In genomic region chr5:74348079-74348870, GRCm38 (mm10) we compare ENCODE assay signal across 17 mouse cellular contexts.
A peak's percentile ranks its signal among the peaks of the same experiment; 100 is the strongest.
DNase-seq lines count a peak whose midpoint lies in the region; ATAC-seq and TF ChIP-seq lines count a peak whose summit lies in the region.
"Had no signal": no experiment of that assay in that cellular context is flagged by ENCODE, and none has a peak within 500 bp of the region (broad histone marks: within the 10 kb centered on the region; RNA-seq: fewer than 3 reads in every experiment).

No protein-coding gene starts in this region.

- no peak for TF ChIP-seq POLR2A in MEL (IDR thresholded peaks at IDR 0.05; ENCODE audit: control insufficient read depth in 1 of 2, insufficient read depth in 1 of 2, low read depth in 1 of 2, low read length in 2 of 2, poor library complexity in 1 of 2)

- H3K27ac ChIP-seq in midbrain, embryonic 14.5 days (replicated peaks; ENCODE audit: low read depth, low read length) = no peak overlapping the region
- no peak overlapping the region for H3K27ac ChIP-seq in midbrain, embryonic 10.5 days (replicated peaks)
- H3K27ac ChIP-seq in MEL (ENCODE audit: control insufficient read depth, low read depth, low read length) = no peak overlapping the region
- no peak overlapping the region for H3K27ac ChIP-seq in hindbrain, embryonic 16.5 days (ENCODE audit: low read depth, low read length)
- H3K27ac ChIP-seq: limb, embryonic 13.5 days; liver, embryonic 15.5 days; macrophage had no signal

- peak; percentile 94 for ATAC-seq in frontal cortex, adult (ENCODE audit: low TSS enrichment)
- no peak for ATAC-seq in midbrain, embryonic 14.5 days (ENCODE audit: low FRiP score, low TSS enrichment)
- ATAC-seq in hindbrain, embryonic 16.5 days = 0 out of 2 replicates have a peak, but pooled peaks have one; percentile 48
- no peak for ATAC-seq in monocyte, adult 5-6 weeks (replicated peaks; ENCODE audit: insufficient number of reproducible peaks, low FRiP score, low TSS enrichment, poor library complexity, severe bottlenecking)
- ATAC-seq: forebrain, embryonic 14.5 days had no signal

- H3K9me3 ChIP-seq in midbrain, embryonic 14.5 days (ENCODE audit: control insufficient read depth, low read length) = no peaks in the 10 kb centered on the region
- H3K9me3 ChIP-seq in midbrain, embryonic 10.5 days (replicated peaks) = no peaks in the 10 kb centered on the region
- H3K9me3 ChIP-seq in MEL (replicated peaks; ENCODE audit: insufficient read depth, low read length) = no peaks in the 10 kb centered on the region
- H3K9me3 ChIP-seq in hindbrain, embryonic 16.5 days (ENCODE audit: control insufficient read depth, low read length) = no peaks in the 10 kb centered on the region
- H3K9me3 ChIP-seq: limb, embryonic 13.5 days; liver, embryonic 15.5 days had no signal

- no peaks in the 10 kb centered on the region for H3K36me3 ChIP-seq in midbrain, embryonic 14.5 days (ENCODE audit: control insufficient read depth, insufficient read depth, low read length)
- H3K36me3 ChIP-seq in midbrain, embryonic 10.5 days = no peaks in the 10 kb centered on the region
- no peaks in the 10 kb centered on the region for H3K36me3 ChIP-seq in MEL (ENCODE audit: control insufficient read depth in 1 of 2, insufficient read depth in 2 of 2, low read length in 2 of 2)
- H3K36me3 ChIP-seq in hindbrain, embryonic 16.5 days (ENCODE audit: control insufficient read depth, insufficient read depth, low read length) = no peaks in the 10 kb centered on the region
- H3K36me3 ChIP-seq: limb, embryonic 13.5 days; liver, embryonic 15.5 days had no signal

- no peak overlapping the region for H3K4me2 ChIP-seq in midbrain, embryonic 14.5 days (ENCODE audit: low read length)
- no peak overlapping the region for H3K4me2 ChIP-seq in hindbrain, embryonic 16.5 days (ENCODE audit: low read length)
- H3K4me2 ChIP-seq: limb, embryonic 13.5 days; liver, embryonic 15.5 days had no signal

- no peak for TF ChIP-seq CTCF in MEL (IDR thresholded peaks at IDR 0.05 in 2 of 3, conservative IDR thresholded peaks at IDR 0.05 in 1 of 3; ENCODE audit: control insufficient read depth in 1 of 3, insufficient read depth in 1 of 3, low read depth in 2 of 3, low read length in 3 of 3, poor library complexity in 1 of 3, severe bottlenecking in 1 of 3)

- H3K4me3 ChIP-seq in midbrain, embryonic 14.5 days (replicated peaks; ENCODE audit: low read depth, low read length) = no peak overlapping the region
- H3K4me3 ChIP-seq in midbrain, embryonic 10.5 days = no peak overlapping the region
- H3K4me3 ChIP-seq in MEL (ENCODE audit: control insufficient read depth in 1 of 2, insufficient read depth in 1 of 2, low read depth in 2 of 2, low read length in 2 of 2) = no peak overlapping the region
- H3K4me3 ChIP-seq in hindbrain, embryonic 16.5 days (ENCODE audit: low read length) = no peak overlapping the region
- H3K4me3 ChIP-seq: limb, embryonic 13.5 days; liver, embryonic 15.5 days had no signal

- WGBS in midbrain, embryonic 14.5 days = 62% methylated on average over 11 of the region's 11 CpGs
- 82% methylated on average over 11 of the region's 11 CpGs for WGBS in midbrain, embryonic 10.5 days
- WGBS in hindbrain, embryonic 16.5 days = 54% methylated on average over 11 of the region's 11 CpGs

- intact Hi-C loops in gastrocnemius, postnatal 36 days (cut with DNase I) = no loop called here

- no peak overlapping the region for H3K9ac ChIP-seq in midbrain, embryonic 14.5 days (replicated peaks; ENCODE audit: low read length)
- H3K9ac ChIP-seq in MEL (ENCODE audit: control insufficient read depth, low read depth, low read length, poor library complexity, severe bottlenecking) = no peak overlapping the region
- no peak overlapping the region for H3K9ac ChIP-seq in hindbrain, embryonic 16.5 days (ENCODE audit: low read depth, low read length)
- H3K9ac ChIP-seq: limb, embryonic 13.5 days; liver, embryonic 15.5 days had no signal

- TF ChIP-seq RAD21 in MEL (IDR thresholded peaks at IDR 0.05; ENCODE audit: low read depth, low read length) = no peak

- H3K4me1 ChIP-seq in midbrain, embryonic 14.5 days (ENCODE audit: control insufficient read depth, insufficient read depth, low read length) = no peaks in the 10 kb centered on the region; the same call in 1 of the 2 replicates
- H3K4me1 ChIP-seq in midbrain, embryonic 10.5 days = no peaks in the 10 kb centered on the region
- peaks cover 0 to 3% of the 10 kb centered on the region in 2 experiments; a peak in 1 of 4 replicates for H3K4me1 ChIP-seq in MEL (ENCODE audit: control insufficient read depth in 1 of 2, insufficient read depth in 2 of 2, low read length in 2 of 2)
- 0 out of 2 replicates have a peak, but pooled peaks cover 2% of the 10 kb centered on the region for H3K4me1 ChIP-seq in hindbrain, embryonic 16.5 days (ENCODE audit: control insufficient read depth, insufficient read depth, low read depth, low read length)
- H3K4me1 ChIP-seq: liver, embryonic 15.5 days had no signal

- DNase-seq in frontal cortex, postnatal 36 days (ENCODE audit: low spot score in 2 of 2) = no peak
- DNase-seq in midbrain, embryonic 14.5 days = peak; percentile 36
- DNase-seq in midbrain, embryonic 10.5 days (ENCODE audit: low spot score) = no peak
- peak; percentile 44 for DNase-seq in MEL (ENCODE audit: low read depth, low spot score)
- no peak for DNase-seq in gastrocnemius, postnatal 36 days
- DNase-seq: cerebellum, adult 9-11 months; heart, postnatal 14 days; kidney, adult 2 months; kidney, postnatal 4 days; right cerebral cortex, adult 18-20 months had no signal

- no peaks in the 10 kb centered on the region for H3K79me2 ChIP-seq in MEL (ENCODE audit: control insufficient read depth, insufficient read depth, low read length, poor library complexity)

- TF ChIP-seq EP300 in MEL (IDR thresholded peaks at IDR 0.05; ENCODE audit: low read depth in 1 of 2, low read length in 2 of 2) = no peak

- H3K27me3 ChIP-seq in midbrain, embryonic 14.5 days (ENCODE audit: control insufficient read depth, insufficient read depth, low read length) = no peaks in the 10 kb centered on the region
- H3K27me3 ChIP-seq in midbrain, embryonic 10.5 days (ENCODE audit: low read depth, poor library complexity, severe bottlenecking) = no peaks in the 10 kb centered on the region
- H3K27me3 ChIP-seq in MEL (ENCODE audit: control insufficient read depth in 1 of 2, insufficient read depth in 2 of 2, low read length in 2 of 2) = no peaks in the 10 kb centered on the region
- no peaks in the 10 kb centered on the region for H3K27me3 ChIP-seq in hindbrain, embryonic 16.5 days (replicated peaks; ENCODE audit: control insufficient read depth, insufficient read depth, low read length)
- H3K27me3 ChIP-seq: limb, embryonic 13.5 days; liver, embryonic 15.5 days had no signal

TF ChIP-seq in MEL, 35 proteins besides CTCF, POLR2A, EP300 and RAD21:
- TF ChIP-seq SIN3A (IDR thresholded peaks at IDR 0.05; ENCODE audit: low read length) = no peak

Comparison
In these comparisons a context has a peak if more than half of its experiments do, and no peak if none do; other contexts are left out.
1. DNase-seq: peak in midbrain, embryonic 14.5 days (single experiment) and MEL (single experiment); none in frontal cortex, postnatal 36 days (0 of 2), midbrain, embryonic 10.5 days (single experiment) and gastrocnemius, postnatal 36 days (0 of 2).
2. ATAC-seq: peak in frontal cortex, adult (single experiment) and hindbrain, embryonic 16.5 days (single experiment); none in midbrain, embryonic 14.5 days (single experiment) and monocyte, adult 5-6 weeks (single experiment).